Mouse (Mus musculus): ENCODE data around the gene Dffa. TPM values are rescaled to one million over a fixed set of nuclear protein-coding genes. Genes with fewer than 3 reads are reported as not detected.

Gene Dffa
- total RNA-seq, 2 experiments from 2014 or later: 2.6 to 9.4 TPM

Other genes starting within 250 kb of the Dffa start
- gene Pex14, start 4.3 kb upstream of the Dffa start, total RNA-seq (2015; ENCODE audit: low replicate concordance): 1.9 and 6.3 TPM in 2 replicates
- 3.2 and 5.6 TPM in 2 replicates for gene Pex14, start 4.3 kb upstream of the Dffa start, total RNA-seq (2017; ENCODE audit: low replicate concordance)
- not detected in 2 replicates for gene Cort, start 22.6 kb downstream of the Dffa start, total RNA-seq (2015; ENCODE audit: low replicate concordance)
- gene Cort, start 22.6 kb downstream of the Dffa start, total RNA-seq (2017; ENCODE audit: low replicate concordance): not detected in 2 replicates
- gene Cenps, start 33.5 kb downstream of the Dffa start, total RNA-seq (2015; ENCODE audit: low replicate concordance): 2.7 and 3.3 TPM in 2 replicates
- gene Cenps, start 33.5 kb downstream of the Dffa start, total RNA-seq (2017; ENCODE audit: low replicate concordance): 4.7 and 7.1 TPM in 2 replicates
- 37.7 and 62.5 TPM in 2 replicates for gene Pgd, start 62.6 kb downstream of the Dffa start, total RNA-seq (2015; ENCODE audit: low replicate concordance)
- 29.4 and 32.2 TPM in 2 replicates for gene Pgd, start 62.6 kb downstream of the Dffa start, total RNA-seq (2017; ENCODE audit: low replicate concordance)
- gene Kif1b, start 203.5 kb downstream of the Dffa start, total RNA-seq (2015; ENCODE audit: low replicate concordance): 8.8 and 10.0 TPM in 2 replicates
- 7.2 and 14.1 TPM in 2 replicates for gene Kif1b, start 203.5 kb downstream of the Dffa start, total RNA-seq (2017; ENCODE audit: low replicate concordance)

Data from erythroblast, adult 5-6 weeks (primary cell).